Mouse (Mus musculus): ENCODE data around the gene Sptbn4. TPM values are rescaled to one million over a fixed set of nuclear protein-coding genes. Genes with fewer than 3 reads are reported as not detected.

Gene Sptbn4
- polyA plus RNA-seq, 1 experiment from 2014 or later = 0.51 TPM

DNA sequence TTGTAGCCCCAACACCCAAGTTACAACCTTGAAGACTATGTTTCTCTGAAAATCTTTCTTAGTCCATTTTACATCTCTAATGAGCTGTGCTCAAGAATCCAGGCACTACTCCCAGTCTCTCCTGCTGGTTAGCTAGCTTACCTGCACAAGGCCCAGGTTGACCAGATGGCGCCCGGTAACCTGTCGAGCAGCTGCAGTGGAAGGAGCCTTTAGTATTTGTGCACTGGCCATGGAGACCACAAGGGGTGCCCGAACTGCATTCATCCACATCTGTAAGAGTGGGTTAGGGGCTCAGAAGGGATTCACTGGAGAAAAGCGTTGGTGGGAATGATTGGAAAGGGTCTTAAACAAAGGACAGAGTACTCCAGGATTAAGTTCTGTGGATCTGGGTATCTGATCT, 124.5 kb downstream of the Sptbn4 start:
- Histone ChIP-seq H3K9ac (no peak overlapping the region), H3K27ac (ENCODE audit: low read depth) (no peak overlapping the region), H3K4me2 (no peak overlapping the region), H3K27me3 (ENCODE audit: insufficient read depth, low read length) (peaks cover 24% of the 10 kb centered on the region), H3K4me3 (ENCODE audit: low read depth, low read length) (no peak overlapping the region), H3K36me3 (ENCODE audit: insufficient read depth) (peaks cover 41% of the 10 kb centered on the region), H3K9me3 (ENCODE audit: low read depth, low read length) (no peaks in the 10 kb centered on the region), H3K4me1 (ENCODE audit: insufficient read depth) (peaks cover 13% of the 10 kb centered on the region; the same call in 1 of the 2 replicates)
- WGBS = 91% methylated on average over 5 of the region's 5 CpGs
- no peak for DNase-seq
- ATAC-seq (ENCODE audit: insufficient read depth) = no peak
- TF ChIP-seq CTCF (IDR thresholded peaks at IDR 0.05; ENCODE audit: low read depth) = no peak

DNA sequence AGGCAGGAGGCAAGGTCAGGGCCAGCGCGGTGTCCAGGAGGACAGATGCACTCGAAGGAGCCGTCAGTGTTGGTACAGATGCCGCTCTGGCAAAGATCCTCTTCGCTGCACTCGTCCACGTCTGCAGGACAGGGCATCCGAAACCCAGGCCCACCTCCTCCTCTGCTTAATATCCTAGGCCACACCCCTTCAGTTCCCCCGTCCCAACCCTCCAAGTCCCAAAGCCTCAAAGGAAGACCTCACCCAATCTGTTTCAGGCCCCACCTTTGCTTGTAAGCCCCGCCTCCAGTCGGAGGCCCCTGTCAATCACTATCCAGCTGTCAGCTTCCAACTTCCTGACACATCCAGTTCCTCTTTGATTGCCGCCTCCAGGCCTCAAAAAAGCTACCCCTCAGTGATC, 125.2 kb downstream of the Sptbn4 start:
- TF ChIP-seq CTCF (IDR thresholded peaks at IDR 0.05; ENCODE audit: low read depth) = no peak
- Histone ChIP-seq H3K27ac (ENCODE audit: low read depth) (no peak overlapping the region), H3K9me3 (ENCODE audit: low read depth, low read length) (no peaks in the 10 kb centered on the region), H3K4me3 (ENCODE audit: low read depth, low read length) (no peak overlapping the region), H3K4me1 (ENCODE audit: insufficient read depth) (peaks cover 13% of the 10 kb centered on the region; the same call in 1 of the 2 replicates), H3K9ac (no peak overlapping the region), H3K36me3 (ENCODE audit: insufficient read depth) (peaks cover 41% of the 10 kb centered on the region), H3K4me2 (no peak overlapping the region), H3K27me3 (ENCODE audit: insufficient read depth, low read length) (peaks cover 18% of the 10 kb centered on the region)
- no peak for DNase-seq
- 23% methylated on average over 13 of the region's 13 CpGs for WGBS
- ATAC-seq (ENCODE audit: insufficient read depth) = no peak

DNA sequence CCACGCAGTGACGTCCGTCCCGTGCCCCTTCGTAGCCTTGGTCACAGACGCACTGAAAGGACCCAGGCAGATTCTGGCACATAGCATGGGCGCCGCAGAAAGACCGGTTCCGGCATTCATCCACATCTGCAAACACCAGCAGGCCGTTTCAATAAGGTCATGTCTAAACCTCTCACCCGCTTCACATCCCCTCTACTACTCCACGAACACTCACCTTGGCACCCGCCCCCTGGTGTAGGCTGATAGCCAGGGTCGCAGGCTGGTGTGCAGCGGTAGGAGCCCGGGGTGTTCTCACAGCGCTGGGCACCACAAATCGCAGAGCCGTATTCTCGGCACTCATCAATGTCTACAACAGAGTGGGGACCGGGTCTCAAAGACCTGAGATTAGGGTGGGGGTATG, 128.1 kb downstream of the Sptbn4 start:
- WGBS = 88% methylated on average over 22 of the region's 22 CpGs
- Histone ChIP-seq H3K27me3 (ENCODE audit: insufficient read depth, low read length) (no peaks in the 10 kb centered on the region), H3K9me3 (ENCODE audit: low read depth, low read length) (no peaks in the 10 kb centered on the region; the same call in 1 of the 2 replicates), H3K4me3 (ENCODE audit: low read depth, low read length) (no peak overlapping the region), H3K36me3 (ENCODE audit: insufficient read depth) (peaks cover 41% of the 10 kb centered on the region), H3K9ac (no peak overlapping the region), H3K4me1 (ENCODE audit: insufficient read depth) (no peaks in the 10 kb centered on the region), H3K4me2 (no peak overlapping the region), H3K27ac (ENCODE audit: low read depth) (no peak overlapping the region)
- no peak for ATAC-seq (ENCODE audit: insufficient read depth)
- no peak for TF ChIP-seq CTCF (IDR thresholded peaks at IDR 0.05; ENCODE audit: low read depth)
- no peak for DNase-seq

DNA sequence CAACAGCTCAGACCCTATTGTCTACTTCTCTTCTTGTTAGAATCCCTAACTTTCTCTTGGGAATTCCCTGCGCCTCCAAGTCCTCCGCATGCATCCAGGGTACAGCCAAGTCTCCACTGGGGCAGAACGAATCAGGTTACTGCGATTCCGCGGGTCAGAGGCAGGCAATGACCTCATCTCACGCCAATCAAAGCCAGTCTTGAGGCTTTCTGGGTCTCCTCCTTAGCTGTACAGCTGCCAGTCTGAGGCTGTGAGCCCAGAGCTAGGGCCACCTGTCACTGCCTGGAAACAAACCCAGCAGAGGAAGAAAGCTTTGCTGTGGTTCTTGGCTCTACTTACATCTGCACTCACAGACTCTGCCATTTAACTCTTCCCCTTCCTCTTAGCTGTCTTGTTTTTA, 131.5 kb downstream of the Sptbn4 start:
- DNase-seq = no peak
- Histone ChIP-seq H3K4me2 (no peak overlapping the region), H3K4me3 (ENCODE audit: low read depth, low read length) (no peak overlapping the region), H3K4me1 (ENCODE audit: insufficient read depth) (no peaks in the 10 kb centered on the region), H3K9me3 (ENCODE audit: low read depth, low read length) (peaks cover 11% of the 10 kb centered on the region; the same call in 1 of the 2 replicates), H3K9ac (no peak overlapping the region), H3K27ac (ENCODE audit: low read depth) (no peak overlapping the region), H3K36me3 (ENCODE audit: insufficient read depth) (peaks cover 28% of the 10 kb centered on the region), H3K27me3 (ENCODE audit: insufficient read depth, low read length) (no peaks in the 10 kb centered on the region)
- TF ChIP-seq CTCF (IDR thresholded peaks at IDR 0.05; ENCODE audit: low read depth) = no peak
- ATAC-seq (ENCODE audit: insufficient read depth) = no peak
- 41% methylated on average over 7 of the region's 7 CpGs for WGBS

DNA sequence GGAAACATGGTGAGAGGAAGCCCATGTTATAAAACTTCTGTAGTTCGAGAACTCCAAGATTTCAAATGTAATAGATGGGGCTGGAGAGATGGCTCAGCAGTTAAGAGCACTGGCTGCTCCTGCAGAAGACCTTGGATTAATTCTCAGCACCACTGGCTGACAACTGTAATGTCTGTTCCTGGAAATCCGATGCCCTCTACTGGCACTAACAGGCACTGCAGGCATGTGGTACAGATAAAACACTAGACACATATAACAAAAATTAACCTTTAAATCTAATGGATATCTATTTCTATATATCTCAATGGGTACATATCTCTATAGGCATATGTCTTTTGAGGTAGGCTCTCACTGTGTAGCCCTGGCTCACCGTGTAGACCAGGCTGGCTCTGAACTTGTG, 133.1 kb downstream of the Sptbn4 start:
- Histone ChIP-seq H3K27me3 (ENCODE audit: insufficient read depth, low read length) (no peaks in the 10 kb centered on the region), H3K4me1 (ENCODE audit: insufficient read depth) (no peaks in the 10 kb centered on the region), H3K36me3 (ENCODE audit: insufficient read depth) (peaks cover 24% of the 10 kb centered on the region; the same call in 1 of the 2 replicates), H3K4me2 (no peak overlapping the region), H3K9me3 (ENCODE audit: low read depth, low read length) (peaks cover 11% of the 10 kb centered on the region; the same call in 1 of the 2 replicates), H3K4me3 (ENCODE audit: low read depth, low read length) (no peak overlapping the region), H3K9ac (no peak overlapping the region), H3K27ac (ENCODE audit: low read depth) (no peak overlapping the region)
- WGBS = 92% methylated on average over 3 of the region's 3 CpGs
- no peak for ATAC-seq (ENCODE audit: insufficient read depth)
- TF ChIP-seq CTCF (IDR thresholded peaks at IDR 0.05; ENCODE audit: low read depth) = peak; percentile 38
- DNase-seq = no peak

DNA sequence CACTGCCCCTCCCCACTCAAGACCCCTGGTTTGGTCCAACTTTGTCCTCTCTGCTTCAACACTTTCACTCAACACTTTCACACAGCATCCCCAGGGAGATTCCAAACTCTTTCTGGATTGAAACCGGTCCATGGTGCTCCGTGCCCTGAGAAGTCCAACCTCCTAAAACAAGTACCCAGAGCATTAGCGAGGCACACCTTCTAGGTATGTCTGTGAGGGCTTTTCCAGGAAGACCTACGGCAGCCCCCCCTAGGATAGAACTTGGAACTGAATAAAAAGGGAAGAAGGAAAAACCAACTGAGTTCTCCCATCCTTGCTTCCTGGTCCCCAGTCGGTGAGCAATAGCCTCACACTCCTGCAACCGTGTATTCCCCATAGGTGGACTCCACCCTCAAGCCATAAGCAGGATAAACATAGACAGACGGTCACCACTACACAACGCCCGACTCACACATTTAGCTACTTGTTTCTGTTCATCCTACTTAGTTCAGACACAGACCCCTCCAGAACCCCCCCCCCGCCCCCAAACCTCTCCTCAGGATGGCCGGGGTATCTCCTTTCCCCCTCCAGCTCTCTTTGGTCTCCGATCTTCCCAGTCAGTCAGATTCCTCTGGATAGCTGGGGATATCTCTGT, 135.7 kb downstream of the Sptbn4 start:
- 83% methylated on average over 12 of the region's 12 CpGs for WGBS
- TF ChIP-seq CTCF (IDR thresholded peaks at IDR 0.05; ENCODE audit: low read depth) = no peak

DNA sequence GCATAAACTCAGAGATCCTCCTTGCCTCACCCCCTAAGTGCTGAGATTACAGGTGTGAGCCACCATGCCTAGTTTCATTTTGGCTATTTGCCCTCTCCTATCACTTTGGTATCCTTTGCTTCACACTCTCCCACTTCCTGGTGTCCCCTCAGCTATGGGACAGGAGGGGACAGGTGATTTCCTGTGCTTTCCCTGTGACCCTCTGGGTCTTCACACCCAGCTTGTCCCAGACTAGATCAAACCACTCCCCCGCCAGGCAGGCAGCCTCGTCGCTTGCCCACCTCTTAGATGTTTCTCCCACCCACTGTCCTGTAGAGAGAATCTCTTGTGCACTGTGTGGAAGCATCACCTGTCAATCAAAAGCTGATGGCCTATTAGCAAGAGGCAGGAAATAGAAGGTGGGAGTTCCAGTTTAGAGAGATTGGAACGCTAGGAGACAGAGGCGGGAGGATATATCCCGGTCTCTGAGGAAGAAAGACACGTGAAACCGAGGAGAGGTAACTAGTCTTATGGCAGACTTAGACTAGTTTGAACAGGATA, 136.4 kb downstream of the Sptbn4 start:
- Histone ChIP-seq H3K9ac (no peak overlapping the region), H3K4me1 (ENCODE audit: insufficient read depth) (0 out of 2 replicates have a peak, but pooled peaks cover 2% of the 10 kb centered on the region), H3K27me3 (ENCODE audit: insufficient read depth, low read length) (no peaks in the 10 kb centered on the region), H3K27ac (ENCODE audit: low read depth) (no peak overlapping the region), H3K4me3 (ENCODE audit: low read depth, low read length) (no peak overlapping the region), H3K9me3 (ENCODE audit: low read depth, low read length) (peaks cover 11% of the 10 kb centered on the region; the same call in 1 of the 2 replicates), H3K4me2 (peak overlapping the region; percentile 43; the same call in 1 of the 2 replicates), H3K36me3 (ENCODE audit: insufficient read depth) (peaks cover 15% of the 10 kb centered on the region; the same call in 1 of the 2 replicates)
- DNase-seq = no peak
- WGBS = 43% methylated on average over 8 of the region's 8 CpGs
- TF ChIP-seq CTCF (IDR thresholded peaks at IDR 0.05; ENCODE audit: low read depth) = no peak
- ATAC-seq (ENCODE audit: insufficient read depth) = no peak

More for the DNA sequence above, 135.7 kb downstream of the Sptbn4 start:
- Histone ChIP-seq H3K9ac (no peak overlapping the region), H3K4me3 (ENCODE audit: low read depth, low read length) (no peak overlapping the region), H3K27ac (ENCODE audit: low read depth) (no peak overlapping the region), H3K4me1 (ENCODE audit: insufficient read depth) (0 out of 2 replicates have a peak, but pooled peaks cover 2% of the 10 kb centered on the region), H3K36me3 (ENCODE audit: insufficient read depth) (peaks cover 15% of the 10 kb centered on the region; the same call in 1 of the 2 replicates), H3K4me2 (no peak overlapping the region), H3K27me3 (ENCODE audit: insufficient read depth, low read length) (no peaks in the 10 kb centered on the region), H3K9me3 (ENCODE audit: low read depth, low read length) (peaks cover 11% of the 10 kb centered on the region; the same call in 1 of the 2 replicates)
- DNase-seq (no peak), ATAC-seq (ENCODE audit: insufficient read depth) (no peak)
